Mouse (Mus musculus) small intestine, adult 2 months (tissue): ENCODE measurements around the gene Eif3j1. TPM values are rescaled to one million over a fixed set of nuclear protein-coding genes. Genes with fewer than 3 reads are reported as not detected.

ENCODE experiments used
- H3K27ac ChIP-seq: fragments of 200-500 bp; 2 replicates; pipeline ENCODE4 v1.5.1; 2012; ENCODE audit warnings: low read depth, low read length, control low read depth, inconsistent platforms; ENCODE audit not compliant: insufficient read depth
- H3K27me3 ChIP-seq: fragments of 200-500 bp; 2 replicates; pipeline ENCODE4 v1.6.1; 2012; ENCODE audit warnings: mild to moderate bottlenecking, moderate library complexity, low read length, inconsistent platforms; ENCODE audit not compliant: control insufficient read depth, insufficient read depth
- H3K36me3 ChIP-seq: fragments of 200-500 bp; 2 replicates; pipeline ENCODE4 v1.6.1; 2012; ENCODE audit warnings: mild to moderate bottlenecking, low read length, control low read depth, inconsistent platforms; ENCODE audit not compliant: control insufficient read depth, insufficient read depth
- H3K4me1 ChIP-seq: fragments of 200-500 bp; 2 replicates; pipeline ENCODE4 v1.6.1; 2012; ENCODE audit warnings: low read length, inconsistent platforms, mixed read lengths; ENCODE audit not compliant: control insufficient read depth, insufficient read depth, insufficient read length
- H3K4me3 ChIP-seq: fragments of 200-500 bp; 2 replicates; pipeline ENCODE4 v1.5.1; 2012; ENCODE audit warnings: low read depth, mild to moderate bottlenecking, control low read depth, inconsistent platforms, low read length, moderate library complexity
- CTCF ChIP-seq: fragments of 200-500 bp; IDR thresholded peaks from 2 replicates; pipeline ENCODE4 v1.5.1; 2012; ENCODE audit warnings: low read depth, mild to moderate bottlenecking, control low read depth, inconsistent platforms, low read length, moderate library complexity, mixed read lengths; ENCODE audit not compliant: insufficient replicate concordance, insufficient read length; ENCODE audit errors: extremely low read depth
- POLR2A ChIP-seq: fragments of 200-500 bp; IDR thresholded peaks from 2 replicates; pipeline ENCODE4 v1.6.1; 2012; ENCODE audit warnings: low read depth, mild to moderate bottlenecking, control low read depth, inconsistent platforms, low read length, moderate library complexity
- WGBS: fragments of 180-500 bp; shearing (Covaris S2); methylation state at CpG from one replicate; pipeline ENCODE4 v1.1.7; 2018; 5-methylcytosine and 5-hydroxymethylcytosine counted together
- polyA plus RNA-seq: library from polyadenylated mRNA; depleted of rRNA; stranded (reverse); fragments of >200 nt; gene quantifications from 2 replicates; pipeline ENCODE4 v1.2.3, GENCODE M21; 2012

The Eif3j1 gene
- polyA plus RNA-seq, 1 experiment: 3.5 TPM

- Histone ChIP-seq H3K27ac (peak overlapping the region; percentile 75), H3K4me3 (peak overlapping the region; percentile 98), H3K36me3 (peaks cover 3% of the 10 kb centered on the region), H3K27me3 (no peaks in the 10 kb centered on the region), H3K4me1 (peaks cover 2% of the 10 kb centered on the region; the same call in 1 of the 2 replicates)
- under 1% methylated on average over 71 of the region's 71 CpGs for WGBS
- TF ChIP-seq CTCF: no peak
Observed at GRCm38 (mm10) chr2:122028756-122029700, 682 bp downstream of the Eif3j1 start.

- TF ChIP-seq CTCF (no peak), POLR2A (no peak)
- WGBS: 74% methylated on average over 6 of the region's 6 CpGs
- Histone ChIP-seq H3K36me3 (peaks cover 3% of the 10 kb centered on the region), H3K4me1 (peaks cover 2% of the 10 kb centered on the region; the same call in 1 of the 2 replicates), H3K27me3 (no peaks in the 10 kb centered on the region), H3K27ac (no peak overlapping the region), H3K4me3 (no peak overlapping the region)
Observed at GRCm38 (mm10) chr2:122031970-122032369, 3.6 kb downstream of the Eif3j1 start.

GRCm38 (mm10) chr2:122036064-122036463 is 7.7 kb downstream of the Eif3j1 start:
- Histone ChIP-seq H3K27me3 (no peaks in the 10 kb centered on the region), H3K27ac (no peak overlapping the region), H3K4me3 (no peak overlapping the region), H3K36me3 (peaks cover 8% of the 10 kb centered on the region), H3K4me1 (no peaks in the 10 kb centered on the region)
- TF ChIP-seq POLR2A (no peak), CTCF (no peak)
- whole genome bisulfite sequencing: 82% methylated on average over 3 of the region's 3 CpGs

- H3K36me3 ChIP-seq: peaks cover 29% of the 10 kb centered on the region
- TF ChIP-seq CTCF (no peak), POLR2A (no peak)
- no peak overlapping the region for H3K4me3 ChIP-seq
- no peaks in the 10 kb centered on the region for H3K27me3 ChIP-seq
- H3K27ac ChIP-seq: no peak overlapping the region
- H3K4me1 ChIP-seq: no peaks in the 10 kb centered on the region
Observed at GRCm38 (mm10) chr2:122043926-122044325, 15.6 kb downstream of the Eif3j1 start.

- no peak overlapping the region for H3K4me3 ChIP-seq
- no peaks in the 10 kb centered on the region for H3K27me3 ChIP-seq
- H3K36me3 ChIP-seq: peaks cover 37% of the 10 kb centered on the region
- H3K4me1 ChIP-seq: no peaks in the 10 kb centered on the region
- H3K27ac ChIP-seq: no peak overlapping the region
- TF ChIP-seq POLR2A (no peak), CTCF (no peak)
- WGBS: 90% methylated on average over 11 of the region's 11 CpGs
Observed at GRCm38 (mm10) chr2:122059365-122060115, 31.2 kb downstream of the Eif3j1 start.

- no peak for TF ChIP-seq POLR2A
- TF ChIP-seq CTCF: no peak
- Histone ChIP-seq H3K4me1 (no peaks in the 10 kb centered on the region; the same call in 1 of the 2 replicates), H3K27me3 (no peaks in the 10 kb centered on the region), H3K4me3 (no peak overlapping the region), H3K27ac (no peak overlapping the region), H3K36me3 (peaks cover 31% of the 10 kb centered on the region)
- WGBS: 69% methylated on average over 14 of the region's 14 CpGs
Observed at GRCm38 (mm10) chr2:122065200-122065969, 37.0 kb downstream of the Eif3j1 start.

GRCm38 (mm10) chr2:122066241-122066640 is 37.9 kb downstream of the Eif3j1 start:
- TF ChIP-seq POLR2A (no peak), CTCF (no peak)
- H3K27me3 ChIP-seq: no peaks in the 10 kb centered on the region
- H3K27ac ChIP-seq: no peak overlapping the region
- 33% methylated on average over 8 of the region's 8 CpGs for WGBS
- peaks cover 28% of the 10 kb centered on the region for H3K36me3 ChIP-seq
- H3K4me1 ChIP-seq: no peaks in the 10 kb centered on the region; the same call in 1 of the 2 replicates
- no peak overlapping the region for H3K4me3 ChIP-seq
